Mouse (Mus musculus) cerebellum, adult 11-12 months (tissue): ENCODE measurements around the gene Angptl7.

ENCODE experiments used
- DNase-seq: peaks from one replicate; pipeline ENCODE4 v3.0.0; 2022

Angptl7 gene

GRCm38 (mm10) chr4:148448179-148448852 is 51.9 kb downstream of the Angptl7 start, which contains the start of gene Mtor:
TSS of gene Mtor (plus strand) at chr4:148448611.
- DNase-seq, result peak; percentile 97
